Mouse (Mus musculus): ENCODE results near the gene Cpox.

DNA sequence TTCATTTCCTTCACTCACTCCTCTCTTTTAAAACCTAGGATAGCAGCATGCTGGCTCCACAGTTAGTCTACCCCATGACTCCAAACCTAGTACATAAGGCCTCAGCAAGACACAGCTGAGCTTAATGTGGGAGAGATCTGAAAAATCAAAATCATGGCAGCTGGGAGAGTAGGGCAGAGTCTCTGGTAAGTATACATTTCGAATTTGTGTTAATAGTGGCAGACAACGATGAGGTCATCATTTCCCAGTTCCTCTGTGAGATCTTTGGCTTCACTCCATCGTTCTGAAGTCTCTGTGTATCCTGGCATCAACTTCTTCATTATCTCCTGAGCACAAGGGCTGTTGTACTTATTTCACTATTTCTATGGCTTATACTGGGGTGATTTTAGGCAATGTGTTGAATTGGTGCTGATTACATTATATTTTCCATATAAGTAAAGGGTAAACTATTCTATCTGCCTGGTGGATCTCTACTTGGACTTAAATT lies 31.4 kb upstream of the Cpox start, which contains the start of gene E330017A01Rik:
- TF ChIP-seq MAFK (IDR thresholded peaks at IDR 0.05; ENCODE audit: insufficient read depth, low read depth, low read length) (no peak), ZNF384 (IDR thresholded peaks at IDR 0.05; ENCODE audit: low read depth, low read length) (no peak), ZC3H11A (IDR thresholded peaks at IDR 0.05; ENCODE audit: borderline replicate concordance, low read depth, low read length) (no peak)
